Mouse (Mus musculus) G1E (cell line): ENCODE results near the gene Med13l.

Experiments used
- GATA1 ChIP-seq: IDR thresholded peaks from 2 replicates; pipeline ENCODE4 v1.6.1; 2012; ENCODE audit warnings: borderline replicate concordance, low read length, inconsistent platforms, mixed read lengths
- GATA2 ChIP-seq: IDR thresholded peaks from 2 replicates; pipeline ENCODE4 v1.6.1; 2012; ENCODE audit warnings: low read depth, low read length, inconsistent platforms, borderline replicate concordance

DNA sequence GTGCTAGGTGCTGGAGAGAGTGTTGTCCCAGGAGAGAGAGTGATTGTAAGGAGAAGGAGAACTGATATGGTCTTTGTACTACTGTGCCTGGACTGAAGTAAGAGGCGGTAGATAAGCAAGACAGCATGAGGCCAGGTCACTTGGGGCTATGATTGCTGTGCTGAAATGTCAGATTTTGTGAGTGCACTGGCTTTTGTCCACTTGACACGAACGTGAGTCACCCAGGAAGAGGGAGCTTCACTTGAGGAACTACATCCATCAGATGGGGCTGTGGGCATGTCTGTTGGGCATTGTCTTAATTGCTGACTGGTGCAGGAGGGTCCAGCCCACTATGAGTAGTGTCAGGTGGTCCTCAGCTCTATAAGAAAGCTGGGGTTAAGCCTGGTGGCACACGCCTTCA, 61.4 kb downstream of the Med13l start:
- TF ChIP-seq GATA2 = no peak
- TF ChIP-seq GATA1 = no peak
